Mouse (Mus musculus): ENCODE measurements around the gene Slbp.

Gene Slbp

DNA sequence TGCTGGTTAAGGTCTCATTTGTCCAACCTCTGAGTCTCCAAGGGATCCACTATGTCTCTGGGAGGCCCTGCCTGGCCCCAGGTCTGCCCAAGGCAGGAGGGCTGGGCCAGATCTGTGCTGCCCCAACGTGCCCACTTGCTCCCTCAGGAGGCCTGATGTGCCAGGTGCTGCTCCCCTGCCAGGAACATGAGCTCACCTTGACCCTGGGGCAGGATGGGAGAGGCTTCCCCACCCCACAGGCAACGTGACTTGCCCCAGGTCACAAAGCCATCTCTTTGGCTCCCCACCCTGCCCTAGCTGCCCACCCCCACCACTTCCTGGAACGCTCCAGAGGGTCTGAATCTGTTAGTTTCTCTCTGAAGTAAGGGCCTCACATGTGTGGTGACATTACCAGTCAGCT is 28.7 kb upstream of the Slbp start:
- DNase-seq = no peak

DNA sequence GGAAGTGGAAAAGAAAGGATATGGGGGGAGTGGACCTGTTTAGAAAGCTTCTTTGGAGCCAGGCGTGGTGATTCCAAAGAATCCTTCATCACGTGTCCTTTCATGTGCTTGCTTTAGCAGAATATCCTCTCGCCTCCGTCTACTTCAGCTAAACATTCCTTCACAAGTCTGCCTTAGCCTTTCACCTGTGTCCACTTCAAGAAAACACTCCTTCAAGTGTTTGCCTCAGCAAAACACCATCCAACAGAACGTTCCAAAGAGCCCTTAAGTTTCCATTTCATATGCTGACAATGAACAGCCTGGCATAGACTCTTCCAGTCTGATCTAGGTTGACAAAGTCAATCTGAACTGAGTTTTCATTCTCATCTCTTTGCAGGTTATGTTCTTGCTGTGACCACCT is 25.9 kb upstream of the Slbp start:
- no peak for DNase-seq

DNA sequence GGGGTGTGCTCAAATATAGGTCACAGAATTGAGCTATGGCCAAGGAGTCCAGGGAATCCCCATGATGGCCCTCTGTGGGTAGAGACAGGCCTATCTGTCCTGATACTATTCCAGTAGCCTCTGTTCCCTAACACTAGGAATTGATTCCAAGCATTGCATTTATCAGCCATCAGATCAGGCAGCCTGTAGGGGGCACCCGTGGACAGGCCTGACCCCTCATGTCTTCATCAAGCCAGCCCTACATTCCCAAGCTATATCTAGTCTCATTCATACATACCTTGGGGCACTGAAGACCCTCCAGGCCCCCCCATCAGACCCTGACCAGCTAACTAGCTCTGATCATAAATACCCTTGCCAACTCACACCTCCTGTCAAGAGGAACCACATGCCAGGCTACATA is 23.6 kb upstream of the Slbp start:
- peak; percentile 80 for DNase-seq

DNA sequence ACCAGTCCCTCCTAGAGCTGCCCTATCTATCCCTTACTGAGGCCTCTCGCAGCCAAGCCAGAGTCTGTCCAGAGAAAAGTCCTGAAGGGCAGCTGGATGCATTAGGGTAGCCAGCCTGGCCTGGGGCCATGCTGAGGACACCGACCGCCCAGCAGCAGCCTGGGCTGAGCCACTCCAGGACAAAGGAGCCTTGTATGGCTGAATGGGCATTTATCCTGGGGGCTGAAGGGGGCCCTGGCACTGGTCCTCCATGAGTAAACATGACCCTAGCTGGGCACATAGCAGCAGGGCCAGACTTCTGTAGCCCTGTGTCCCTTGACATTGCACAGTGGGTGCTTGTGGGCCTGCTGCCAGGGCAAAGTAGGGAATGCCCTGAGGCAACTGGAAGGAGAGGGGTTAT is 22.1 kb upstream of the Slbp start:
- no peak for DNase-seq

DNA sequence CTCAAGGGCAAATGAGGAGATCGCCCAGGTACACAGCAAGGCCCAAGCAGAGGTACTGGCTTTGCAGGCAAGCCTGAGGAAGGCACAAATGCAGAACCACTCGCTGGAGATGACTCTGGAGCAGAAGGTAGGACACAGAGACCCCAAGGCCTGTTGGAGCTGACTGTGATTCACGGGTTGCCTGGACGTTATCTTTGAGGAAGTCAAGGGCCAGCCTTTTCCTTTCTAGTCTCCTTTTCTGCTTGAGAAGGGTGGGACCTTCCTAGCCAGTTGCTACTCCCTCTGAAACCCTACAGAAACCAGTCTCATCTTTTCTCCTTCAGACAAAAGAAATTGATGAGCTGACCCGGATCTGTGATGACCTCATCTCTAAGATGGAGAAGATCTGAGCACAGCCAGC is 19.3 kb upstream of the Slbp start:
- DNase-seq = no peak

DNA sequence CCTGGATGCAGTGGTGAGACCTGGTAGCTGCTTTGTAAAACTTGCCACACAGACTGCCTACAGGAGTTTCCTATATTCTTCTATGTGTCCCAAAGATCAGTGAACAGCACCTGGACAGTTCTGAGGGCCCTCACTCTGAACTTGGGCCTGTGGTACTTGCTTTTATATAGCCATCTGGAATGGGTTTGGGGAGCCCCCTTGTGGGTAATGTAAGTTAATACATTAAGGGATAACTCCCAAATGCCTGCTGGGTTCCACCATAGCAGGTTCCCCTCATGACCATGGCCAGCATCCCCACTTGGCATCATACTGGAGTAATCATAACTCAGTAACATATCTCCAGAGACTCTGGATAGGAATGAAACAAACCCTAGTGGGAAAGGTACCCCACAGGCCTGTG is 15.8 kb upstream of the Slbp start:
- peak; percentile 63 for DNase-seq

DNA sequence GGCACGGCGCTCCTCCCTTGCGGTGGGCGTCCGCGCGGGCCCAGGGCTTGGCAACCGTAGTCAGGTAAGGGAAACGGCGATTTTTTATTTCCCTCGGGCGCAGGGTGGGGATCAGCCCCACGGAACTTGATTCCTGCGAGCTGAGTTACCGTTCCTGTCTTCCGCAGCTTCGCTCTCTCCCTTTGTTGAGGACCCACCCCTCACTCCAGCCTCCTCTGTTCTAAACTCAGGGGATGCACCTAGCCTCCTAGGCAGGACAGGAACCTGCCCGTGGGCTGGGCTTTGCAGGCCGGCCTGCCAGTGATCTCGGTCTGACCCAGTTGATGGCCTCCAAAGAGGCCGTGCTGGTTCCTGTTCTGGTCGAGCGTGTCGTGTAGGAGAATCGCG is 6.3 kb upstream of the Slbp start:
- no peak for DNase-seq

DNA sequence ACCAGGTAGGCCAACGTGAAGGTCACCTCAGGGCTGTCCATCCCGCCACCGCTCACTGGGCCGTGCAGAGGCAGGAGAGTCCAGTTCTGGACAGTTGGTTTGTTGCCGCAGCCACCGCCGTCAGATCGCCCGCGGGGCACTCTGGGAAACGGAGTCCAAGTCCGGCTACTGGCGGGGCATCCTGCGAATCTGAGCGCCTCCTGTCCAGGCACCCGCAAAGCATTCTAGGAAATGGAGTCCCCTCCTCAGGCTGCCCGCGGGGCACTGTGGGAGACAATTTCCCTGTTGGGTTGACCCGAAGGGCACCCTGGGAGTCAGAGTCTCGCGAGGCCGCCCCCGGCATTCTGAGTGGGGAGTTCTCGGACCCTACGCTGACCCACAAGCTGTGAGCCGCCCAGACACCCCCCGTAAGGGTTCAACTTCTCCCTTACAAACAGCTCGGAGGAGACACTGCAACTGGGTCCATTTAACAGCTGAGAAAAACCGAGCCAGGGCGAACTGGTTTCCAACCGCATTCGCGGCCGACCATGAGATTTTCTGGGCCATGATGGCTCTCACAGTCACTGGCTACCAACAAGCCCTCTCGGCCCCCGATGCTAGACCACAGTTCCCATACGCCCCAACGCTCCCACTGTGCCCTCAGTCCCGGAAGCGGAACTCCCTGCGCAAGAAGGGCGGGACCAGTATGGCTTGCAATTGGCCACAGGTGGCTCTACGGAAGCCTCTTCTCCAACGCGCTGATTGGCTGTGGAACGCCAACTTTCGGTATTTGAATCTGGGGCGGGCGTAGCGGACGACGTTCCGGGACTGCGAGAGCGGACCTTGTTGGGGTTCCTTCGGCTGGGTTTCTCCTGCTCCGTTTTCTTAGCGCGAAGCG is 5.7 kb upstream of the Slbp start, which contains the start of the genes Tacc3 and Tmem129:
Gene Tacc3, plus strand, starts transcription at position 342 of the 877 bp plus-strand sequence.
Gene Tmem129, minus strand, starts transcription at position 630 of the 877 bp plus-strand sequence.
- DNase-seq = peak; percentile 99

DNA sequence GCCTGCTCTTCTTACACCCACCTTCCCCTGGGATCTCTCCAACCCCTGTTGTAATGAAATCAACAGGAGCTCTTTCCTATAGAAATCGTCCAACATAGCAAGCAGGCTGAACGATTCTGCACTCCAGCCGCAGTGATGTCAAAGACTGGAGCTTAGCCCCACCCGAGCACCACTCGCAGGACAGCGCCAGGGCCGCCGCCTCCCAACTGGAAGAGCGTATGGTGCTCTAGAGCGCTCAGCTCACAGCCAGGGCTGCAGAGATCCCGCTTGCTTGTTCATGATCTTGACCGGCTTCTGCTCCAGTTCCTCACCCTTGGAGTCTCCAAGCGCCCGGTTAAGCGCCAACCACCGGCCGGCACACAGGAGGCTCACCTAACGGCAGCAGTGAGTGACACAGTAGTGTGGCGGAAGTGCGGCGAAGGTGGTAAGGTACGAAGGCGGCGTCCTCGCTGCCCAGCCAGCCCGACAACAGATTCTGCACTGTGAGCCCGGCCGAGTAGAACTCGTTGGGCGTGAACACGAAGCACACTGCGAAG is 4.9 kb upstream of the Slbp start:
- DNase-seq = no peak

DNA sequence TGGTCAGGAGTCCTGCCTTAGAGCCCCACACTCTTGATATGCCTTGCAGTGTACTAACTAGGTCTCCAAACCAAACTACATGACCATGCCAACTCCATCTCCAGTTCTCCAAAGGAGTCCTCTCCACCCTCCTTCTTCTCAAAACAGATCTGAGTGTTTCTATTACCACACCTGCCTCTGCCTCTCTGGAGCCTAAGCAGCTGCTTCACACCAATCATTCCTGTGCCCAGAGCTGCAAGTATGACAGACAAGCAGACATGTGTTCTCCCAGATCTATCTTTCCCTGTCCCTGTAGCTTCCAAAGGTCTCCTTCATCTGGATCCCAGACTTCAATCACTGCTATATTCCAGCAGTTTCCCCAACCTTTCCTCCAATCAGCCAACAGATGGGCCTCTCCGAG is 4.4 kb upstream of the Slbp start:
- no peak for DNase-seq

DNA sequence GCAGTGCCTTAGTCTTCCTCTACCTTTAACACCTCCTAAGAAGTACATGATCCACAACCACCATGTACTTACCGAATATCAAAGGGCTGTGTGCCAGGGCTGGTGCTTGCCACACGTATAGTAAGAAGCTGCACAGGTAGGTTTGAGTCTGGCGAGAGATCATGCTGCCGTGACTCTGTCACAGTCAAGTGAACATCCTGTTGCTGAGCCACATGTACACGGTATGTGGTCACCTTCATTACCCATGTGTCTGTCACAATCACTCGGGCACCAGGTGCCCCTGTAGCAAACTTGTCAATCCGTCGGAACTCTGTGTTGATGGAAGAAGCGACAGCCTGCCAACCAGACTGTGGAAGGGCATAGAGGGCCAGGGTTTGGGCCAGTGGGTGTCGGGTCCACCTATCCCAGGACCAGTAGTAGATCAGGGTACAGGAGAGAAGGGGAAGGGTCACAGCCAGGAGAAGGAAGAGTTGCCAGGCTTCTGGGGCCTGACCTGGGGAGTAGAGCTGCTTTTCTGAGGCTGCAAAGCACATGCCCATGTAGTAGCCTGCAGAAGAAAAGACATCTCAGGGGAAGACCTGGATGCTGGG is 3.0 kb upstream of the Slbp start:
- no peak for DNase-seq

DNA sequence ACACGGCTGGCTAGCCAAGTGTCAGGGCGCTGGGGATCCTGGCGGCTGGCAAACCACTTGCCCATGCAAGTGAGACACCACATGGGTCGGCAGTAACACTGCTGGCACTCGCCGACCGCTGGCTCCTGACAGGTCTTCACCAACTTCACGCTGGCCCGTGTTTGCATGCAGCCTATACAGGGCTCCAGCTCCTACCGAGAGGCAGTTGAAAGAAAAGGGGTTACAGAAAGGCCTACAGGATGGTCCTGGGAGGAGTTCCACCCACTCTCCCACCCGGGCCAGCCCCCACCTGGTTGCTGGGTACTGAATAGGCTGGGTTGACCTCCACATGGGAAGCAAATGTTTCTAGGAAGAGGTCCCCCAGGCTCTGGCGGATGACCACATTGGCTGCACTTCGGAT is 2.0 kb upstream of the Slbp start:
- no peak for DNase-seq

DNA sequence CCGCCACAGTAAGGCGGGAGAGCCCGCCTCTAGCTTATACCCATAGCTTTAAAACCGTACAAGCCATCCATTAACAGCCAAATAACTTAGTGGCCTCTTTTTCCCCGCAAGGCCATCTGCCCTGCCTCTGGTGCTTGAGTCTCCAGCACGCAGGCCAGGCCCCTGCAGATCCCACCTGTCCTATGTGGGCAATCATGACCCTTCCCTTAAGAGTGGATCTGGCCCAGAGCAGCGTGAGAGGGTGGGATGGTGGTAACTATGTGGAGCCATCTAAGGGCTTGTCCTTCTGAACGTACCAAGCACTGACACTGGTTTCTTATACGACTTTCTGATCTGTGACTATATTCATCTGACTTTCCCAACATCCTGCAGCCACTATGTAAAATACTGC is 404 bp upstream of the Slbp start:
- no peak for DNase-seq

DNA sequence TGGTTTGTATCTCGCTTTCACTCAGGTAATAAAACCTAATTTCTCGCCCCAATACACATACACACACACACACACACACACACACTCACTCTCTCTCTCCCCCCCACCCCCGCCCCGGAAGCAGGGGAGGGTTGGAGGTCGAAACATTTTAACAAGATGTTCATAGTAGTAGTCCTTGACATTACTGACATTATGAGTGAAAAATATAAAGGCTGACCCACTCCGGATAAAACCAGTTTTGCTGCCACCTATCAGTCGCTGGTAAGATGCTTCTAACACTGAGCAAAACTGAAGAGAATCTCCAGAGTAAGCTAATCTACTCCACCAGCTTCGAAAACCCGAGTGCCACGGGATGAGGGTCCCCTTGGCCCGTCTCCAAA is 843 bp downstream of the Slbp start:
- no peak for DNase-seq

DNA sequence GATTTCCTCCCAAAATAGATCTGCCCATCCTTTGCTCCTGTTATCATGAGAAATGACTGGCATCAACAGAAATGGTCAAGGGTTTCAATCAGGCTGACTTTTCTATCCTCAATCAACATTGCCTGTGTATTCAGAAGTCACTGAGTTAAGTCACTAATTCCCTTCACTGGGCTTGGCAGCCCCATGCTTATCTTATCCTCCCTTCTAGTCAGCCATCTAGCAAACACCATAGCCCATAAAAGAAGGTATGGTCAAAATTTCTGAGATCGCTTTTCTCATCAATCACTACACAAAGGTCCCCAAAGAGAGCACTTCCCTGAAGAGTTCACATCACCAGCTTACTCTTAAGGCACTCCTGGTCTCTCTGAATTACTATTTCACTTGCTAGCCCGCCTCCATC is 1.4 kb downstream of the Slbp start:
- DNase-seq = peak; percentile 18

DNA sequence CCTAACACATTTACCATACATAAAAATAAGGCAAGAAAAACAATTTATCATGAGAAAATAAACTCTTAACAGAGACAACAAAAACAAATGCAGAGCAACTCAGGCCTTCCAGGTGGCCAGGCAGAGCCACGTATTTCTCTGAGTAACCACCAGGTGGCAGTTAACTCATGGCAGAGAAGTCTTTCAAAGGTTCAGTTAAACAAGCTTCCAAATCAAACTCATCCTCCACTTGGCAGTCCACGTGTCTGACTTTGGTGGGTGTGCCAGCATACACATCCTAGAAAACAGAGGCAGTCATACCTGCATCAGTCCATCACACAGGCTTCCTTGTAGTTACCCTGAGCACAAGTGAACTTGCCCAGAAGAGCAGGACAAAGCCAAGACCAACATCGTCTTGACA is 11.7 kb downstream of the Slbp start:
- DNase-seq = peak; percentile 59

DNA sequence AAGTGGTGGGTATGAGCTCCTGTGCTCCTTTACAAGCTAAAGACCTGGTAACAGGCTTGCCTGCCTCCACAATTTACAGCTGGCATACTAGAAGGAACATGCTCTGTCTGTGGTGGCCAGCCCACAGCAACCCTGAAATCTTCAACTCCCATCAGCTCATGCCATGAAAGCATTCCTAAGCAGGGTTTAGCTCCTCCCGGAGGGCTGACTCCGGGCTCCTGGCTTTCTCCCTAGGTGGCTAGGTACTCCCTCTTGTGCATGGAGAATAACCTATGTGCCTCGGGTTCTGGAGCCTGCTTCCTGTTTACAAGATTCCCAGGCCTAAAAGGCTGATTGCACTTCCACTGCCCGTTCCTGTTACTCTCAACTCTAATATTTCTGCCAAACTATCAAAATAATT is 13.5 kb downstream of the Slbp start:
- no peak for DNase-seq

DNA sequence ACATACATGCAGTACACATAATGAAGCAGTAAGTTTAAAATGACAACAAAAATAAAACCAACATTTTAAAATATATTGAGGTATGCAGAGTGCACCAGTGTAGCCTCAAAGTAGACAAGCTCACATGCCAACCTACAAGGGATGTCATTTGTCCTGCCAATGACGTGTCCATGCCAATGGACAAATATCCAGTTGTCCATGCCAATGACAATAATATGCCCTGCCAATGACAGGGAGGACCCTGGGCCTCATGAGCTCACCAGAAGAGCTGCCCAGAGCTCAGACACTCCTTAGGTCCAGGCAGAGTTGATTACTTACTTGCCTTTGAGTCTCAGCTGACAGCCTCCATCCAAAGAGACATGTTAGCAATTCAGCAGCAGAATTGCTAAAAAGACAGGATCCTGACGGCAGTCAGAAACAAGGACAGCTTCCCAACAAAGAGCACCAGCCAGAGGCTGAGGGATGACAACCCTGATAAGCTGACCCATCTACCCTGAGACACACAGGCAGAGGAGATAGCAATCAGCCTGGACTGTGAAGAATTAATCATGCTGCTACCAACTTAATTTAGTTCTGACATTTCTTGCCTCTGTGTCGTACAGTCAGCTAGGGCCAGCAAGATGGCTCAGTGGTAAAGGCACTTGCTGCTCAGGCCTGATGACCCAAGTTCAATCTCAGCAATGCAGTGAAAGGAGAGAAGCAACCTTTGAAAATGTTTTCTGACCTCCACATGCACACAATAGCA is 14.6 kb downstream of the Slbp start:
- DNase-seq = no peak

DNA sequence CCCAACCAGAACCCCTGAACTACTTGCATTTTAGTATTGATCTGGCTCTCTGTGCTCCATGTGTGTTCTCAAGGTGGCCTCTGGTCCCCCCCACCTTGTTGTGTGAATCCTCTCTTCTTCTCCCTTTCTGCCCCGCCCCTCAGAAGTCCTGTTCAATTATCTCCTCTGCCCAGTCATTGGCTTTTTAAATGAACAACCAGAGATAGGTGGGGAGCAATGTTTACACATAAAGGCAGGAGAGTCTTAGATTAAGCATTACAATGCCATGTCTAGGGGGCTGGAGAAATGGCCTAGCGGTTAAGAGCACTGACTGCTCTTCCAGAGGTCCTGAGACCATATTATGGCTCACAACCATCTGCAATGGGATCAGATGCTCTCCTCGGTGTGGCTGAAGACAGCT is 17.0 kb downstream of the Slbp start:
- DNase-seq = no peak

DNA sequence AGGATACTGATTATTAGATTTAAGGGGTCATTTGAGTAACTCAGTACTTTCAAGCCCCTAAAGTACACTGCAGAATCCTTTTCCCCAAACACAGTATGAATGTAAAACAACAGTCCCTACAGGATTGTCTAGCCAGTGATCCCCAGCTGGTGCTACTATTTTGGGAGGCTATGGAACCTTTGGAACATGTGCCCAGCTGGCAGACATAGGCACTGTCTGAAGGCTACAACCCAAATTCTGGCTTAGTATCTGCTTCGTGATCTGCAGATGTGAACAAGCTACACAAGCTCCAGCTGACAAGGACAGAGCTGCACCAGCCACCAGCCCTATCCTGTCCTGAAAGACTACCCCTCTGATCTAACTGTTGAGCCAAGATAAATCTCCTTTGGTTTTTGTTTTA is 19.8 kb downstream of the Slbp start:
- no peak for DNase-seq

DNA sequence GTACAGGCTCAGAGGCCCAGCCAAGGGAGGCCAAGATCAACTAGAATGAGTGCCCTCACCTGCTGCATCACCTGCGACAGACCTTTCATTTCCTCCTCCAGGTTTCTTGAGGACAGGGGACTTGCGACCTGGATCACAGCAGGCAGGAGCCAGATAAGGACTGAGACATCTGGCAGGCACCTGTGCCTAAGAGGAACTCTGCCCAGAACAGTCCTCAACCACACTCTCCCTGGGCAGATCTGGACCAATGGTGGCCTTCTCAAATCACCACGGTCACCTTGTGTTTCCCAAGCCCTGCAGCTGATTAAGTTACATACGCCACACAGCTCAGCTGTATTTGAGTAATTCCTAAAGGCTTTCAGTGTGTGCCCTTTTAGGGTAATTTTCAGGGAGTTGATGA is 21.8 kb downstream of the Slbp start:
- DNase-seq = no peak

DNA sequence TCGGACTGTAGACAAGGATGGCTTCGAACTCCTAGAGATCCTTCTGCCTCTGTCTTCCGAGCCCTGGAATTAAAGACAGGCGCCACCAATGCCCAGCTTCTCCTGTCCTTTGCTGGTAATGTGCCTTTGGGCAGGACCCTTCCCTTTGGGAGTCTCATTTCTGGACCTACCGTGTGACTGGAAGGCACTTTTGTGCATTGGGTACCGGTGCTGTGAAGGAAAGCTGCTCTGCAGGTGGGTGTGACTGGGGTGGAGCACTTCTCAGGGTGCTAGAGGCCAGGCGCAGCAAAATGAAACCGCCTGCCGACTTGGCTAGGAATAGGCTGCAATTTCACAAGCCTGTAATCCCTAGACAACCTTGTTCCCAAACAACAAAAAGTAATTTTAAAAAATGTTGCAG is 22.3 kb downstream of the Slbp start:
- DNase-seq = no peak

DNA sequence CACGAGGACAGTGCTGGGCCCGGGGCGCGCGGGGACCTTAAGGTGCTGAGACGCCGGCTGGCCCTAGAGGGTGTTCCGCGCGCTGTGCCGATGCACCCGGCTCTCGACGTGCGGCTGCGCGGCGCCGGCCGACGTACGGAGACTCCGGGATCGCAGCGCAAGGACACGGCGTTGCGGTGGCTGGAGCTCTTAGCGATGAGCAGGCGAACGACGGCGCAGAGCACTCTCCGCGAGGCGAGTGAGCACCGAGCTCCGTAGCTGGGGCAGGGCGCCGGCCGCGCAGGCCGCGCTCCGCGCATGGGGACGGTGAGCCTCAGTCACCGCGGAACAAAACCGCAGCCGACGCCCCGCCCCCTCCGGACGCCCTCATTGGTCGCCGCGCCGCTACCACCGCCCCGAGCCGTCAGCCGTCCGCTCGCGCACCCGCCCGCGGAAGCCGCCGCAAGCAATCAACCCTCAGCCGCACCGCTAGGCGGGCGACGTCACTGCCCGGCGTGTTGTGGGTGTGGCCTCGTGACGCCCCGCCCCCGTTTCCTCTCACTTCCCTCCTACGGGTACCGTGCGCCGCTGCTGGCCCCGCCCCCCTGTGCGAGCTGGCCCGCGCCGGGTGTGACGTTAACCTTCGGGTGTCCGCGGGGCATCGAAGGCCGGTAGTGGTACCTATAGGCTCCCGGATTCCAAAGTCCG is 22.9 kb downstream of the Slbp start, which contains the start of the genes Fam53a and Gm9903:
Gene Fam53a, minus strand, starts transcription at position 335 of the 687 bp plus-strand sequence.
Gene Gm9903, plus strand, starts transcription at position 625 of the 687 bp plus-strand sequence.
- DNase-seq = peak; percentile 98
